17 mouse cellular contexts compared by ENCODE assay signal in the genomic region with DNA sequence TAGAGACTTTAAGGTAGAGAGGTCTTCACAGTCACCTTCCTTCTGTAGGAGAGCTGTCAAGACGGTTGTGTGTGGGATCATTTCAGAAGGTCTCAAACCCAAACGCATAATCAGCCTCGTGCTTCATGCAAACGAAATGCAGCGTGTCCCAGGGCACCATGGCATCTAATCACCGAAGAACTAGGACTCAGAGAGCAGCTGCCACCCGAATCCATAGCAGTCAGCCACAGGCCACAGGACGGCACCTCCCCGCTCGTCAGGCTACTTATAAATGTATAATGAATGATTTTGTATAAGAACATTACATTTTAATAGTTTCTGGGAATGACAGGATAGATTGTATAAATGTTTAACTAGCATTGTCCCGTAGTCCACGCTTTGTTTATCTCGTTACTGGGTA.
A peak's percentile ranks its signal among the peaks of the same experiment; 100 is the strongest.
DNase-seq lines count a peak whose midpoint lies in the region; ATAC-seq and TF ChIP-seq lines count a peak whose summit lies in the region.
"Had no signal": no experiment of that assay in that cellular context is flagged by ENCODE, and none has a peak within 500 bp of the region (broad histone marks: within the 10 kb centered on the region; RNA-seq: fewer than 3 reads in every experiment).

No protein-coding gene starts in this region.

- no peak overlapping the region for H3K4me2 ChIP-seq in hindbrain, embryonic 12.5 days (replicated peaks)
- no peak overlapping the region for H3K4me2 ChIP-seq in hindbrain, postnatal 0 days (ENCODE audit: low read depth, low read length)
- no peak overlapping the region for H3K4me2 ChIP-seq in midbrain, embryonic 13.5 days (replicated peaks)
- no peak overlapping the region for H3K4me2 ChIP-seq in midbrain, embryonic 16.5 days (ENCODE audit: low read length)
- H3K4me2 ChIP-seq in midbrain, embryonic 15.5 days: no peak overlapping the region
- H3K4me2 ChIP-seq: embryonic facial prominence, embryonic 12.5 days; forebrain, embryonic 13.5 days; forebrain, embryonic 15.5 days had no signal

- H3K9ac ChIP-seq in hindbrain, embryonic 12.5 days: no peak overlapping the region
- no peak overlapping the region for H3K9ac ChIP-seq in hindbrain, postnatal 0 days (replicated peaks; ENCODE audit: low read length)
- no peak overlapping the region for H3K9ac ChIP-seq in midbrain, embryonic 13.5 days (replicated peaks)
- no peak overlapping the region for H3K9ac ChIP-seq in midbrain, embryonic 16.5 days (ENCODE audit: low read depth, low read length)
- no peak overlapping the region for H3K9ac ChIP-seq in midbrain, embryonic 15.5 days
- H3K9ac ChIP-seq: embryonic facial prominence, embryonic 12.5 days; forebrain, embryonic 13.5 days; forebrain, embryonic 15.5 days had no signal

- TF ChIP-seq CTCF in hindbrain, postnatal 0 days (IDR thresholded peaks at IDR 0.05; ENCODE audit: low read depth): no peak

- peaks cover 20% of the 10 kb centered on the region for H3K4me1 ChIP-seq in hindbrain, embryonic 12.5 days
- 0 out of 2 replicates have a peak, but pooled peaks cover 3% of the 10 kb centered on the region for H3K4me1 ChIP-seq in hindbrain, postnatal 0 days (ENCODE audit: insufficient read depth, low read length)
- peaks cover 27% of the 10 kb centered on the region for H3K4me1 ChIP-seq in midbrain, embryonic 13.5 days (replicated peaks)
- peaks cover 15% of the 10 kb centered on the region for H3K4me1 ChIP-seq in midbrain, embryonic 10.5 days
- H3K4me1 ChIP-seq in midbrain, embryonic 16.5 days (ENCODE audit: control insufficient read depth, insufficient read depth, low read length): no peaks in the 10 kb centered on the region
- H3K4me1 ChIP-seq in midbrain, embryonic 15.5 days: peaks cover 18% of the 10 kb centered on the region

- 0 out of 2 replicates have a peak overlapping the region, but pooled peaks have one; percentile 23 for H3K27ac ChIP-seq in hindbrain, embryonic 12.5 days
- no peak overlapping the region for H3K27ac ChIP-seq in hindbrain, postnatal 0 days
- H3K27ac ChIP-seq in midbrain, embryonic 13.5 days: no peak overlapping the region
- no peak overlapping the region for H3K27ac ChIP-seq in midbrain, embryonic 10.5 days (replicated peaks)
- no peak overlapping the region for H3K27ac ChIP-seq in midbrain, embryonic 16.5 days (ENCODE audit: low read length)
- H3K27ac ChIP-seq in midbrain, embryonic 15.5 days: no peak overlapping the region
- H3K27ac ChIP-seq: embryonic facial prominence, embryonic 10.5 days; embryonic facial prominence, embryonic 12.5 days; forebrain, embryonic 13.5 days; forebrain, embryonic 15.5 days had no signal

- H3K36me3 ChIP-seq in hindbrain, embryonic 12.5 days: no peaks in the 10 kb centered on the region
- H3K36me3 ChIP-seq in hindbrain, postnatal 0 days (ENCODE audit: insufficient read depth, low read length): no peaks in the 10 kb centered on the region
- H3K36me3 ChIP-seq in midbrain, embryonic 13.5 days: no peaks in the 10 kb centered on the region
- H3K36me3 ChIP-seq in midbrain, embryonic 10.5 days: no peaks in the 10 kb centered on the region
- H3K36me3 ChIP-seq in midbrain, embryonic 16.5 days (ENCODE audit: control insufficient read depth, insufficient read depth, low read length): no peaks in the 10 kb centered on the region
- H3K36me3 ChIP-seq in midbrain, embryonic 15.5 days (replicated peaks): no peaks in the 10 kb centered on the region
- H3K36me3 ChIP-seq: embryonic facial prominence, embryonic 10.5 days; embryonic facial prominence, embryonic 12.5 days; forebrain, embryonic 15.5 days had no signal

- H3K4me3 ChIP-seq in hindbrain, embryonic 12.5 days: no peak overlapping the region
- no peak overlapping the region for H3K4me3 ChIP-seq in hindbrain, postnatal 0 days (ENCODE audit: low read length)
- no peak overlapping the region for H3K4me3 ChIP-seq in midbrain, embryonic 13.5 days (replicated peaks)
- no peak overlapping the region for H3K4me3 ChIP-seq in midbrain, embryonic 10.5 days
- H3K4me3 ChIP-seq in midbrain, embryonic 16.5 days (ENCODE audit: low read depth, low read length): no peak overlapping the region
- H3K4me3 ChIP-seq in midbrain, embryonic 15.5 days: no peak overlapping the region
- H3K4me3 ChIP-seq: embryonic facial prominence, embryonic 10.5 days; embryonic facial prominence, embryonic 12.5 days; forebrain, embryonic 13.5 days; forebrain, embryonic 15.5 days had no signal

- 69% methylated on average over 13 of the region's 13 CpGs for WGBS in hindbrain, embryonic 12.5 days
- 73% methylated on average over 13 of the region's 13 CpGs for WGBS in hindbrain, postnatal 0 days
- 67% methylated on average over 13 of the region's 13 CpGs for WGBS in midbrain, embryonic 13.5 days
- WGBS in midbrain, embryonic 10.5 days: 92% methylated on average over 13 of the region's 13 CpGs
- 52% methylated on average over 13 of the region's 13 CpGs for WGBS in midbrain, embryonic 16.5 days
- 41% methylated on average over 13 of the region's 13 CpGs for WGBS in midbrain, embryonic 15.5 days

- no peaks in the 10 kb centered on the region for H3K27me3 ChIP-seq in hindbrain, embryonic 12.5 days
- no peaks in the 10 kb centered on the region for H3K27me3 ChIP-seq in hindbrain, postnatal 0 days (ENCODE audit: insufficient read depth, low read length)
- H3K27me3 ChIP-seq in midbrain, embryonic 13.5 days: no peaks in the 10 kb centered on the region
- H3K27me3 ChIP-seq in midbrain, embryonic 10.5 days (ENCODE audit: low read depth, poor library complexity, severe bottlenecking): no peaks in the 10 kb centered on the region
- no peaks in the 10 kb centered on the region for H3K27me3 ChIP-seq in midbrain, embryonic 16.5 days (ENCODE audit: control insufficient read depth, insufficient read depth, low read depth, low read length)
- H3K27me3 ChIP-seq in midbrain, embryonic 15.5 days (replicated peaks): no peaks in the 10 kb centered on the region
- H3K27me3 ChIP-seq: embryonic facial prominence, embryonic 12.5 days; forebrain, embryonic 13.5 days; forebrain, embryonic 15.5 days had no signal

- ATAC-seq in hindbrain, embryonic 12.5 days (ENCODE audit: low FRiP score): 0 out of 2 replicates have a peak, but pooled peaks have one; percentile 67
- ATAC-seq in hindbrain, postnatal 0 days: no peak
- ATAC-seq in midbrain, embryonic 13.5 days: 0 out of 2 replicates have a peak, but pooled peaks have one; percentile 41
- ATAC-seq in midbrain, embryonic 16.5 days: peak; percentile 44; the same call in 1 of the 2 replicates
- ATAC-seq in midbrain, embryonic 15.5 days (replicated peaks): no peak; the same call in 1 of the 2 replicates
- no peak for ATAC-seq in monocyte, adult 5-6 weeks (replicated peaks; ENCODE audit: insufficient number of reproducible peaks, low FRiP score, low TSS enrichment, poor library complexity, severe bottlenecking)
- ATAC-seq: forebrain, embryonic 13.5 days; forebrain, embryonic 15.5 days had no signal

- no peak for DNase-seq in hindbrain, postnatal 0 days (ENCODE audit: low spot score)
- no peak for DNase-seq in midbrain, embryonic 10.5 days (ENCODE audit: low spot score)
- DNase-seq: adrenal gland, postnatal 25 days; cerebellum, adult 11-12 months; cerebellum, adult 2 months; cerebellum, adult 9-10 months; cerebellum, postnatal 10 days; cerebellum, postnatal 25 days had no signal

- H3K9me3 ChIP-seq in hindbrain, embryonic 12.5 days (replicated peaks): no peaks in the 10 kb centered on the region
- H3K9me3 ChIP-seq in hindbrain, postnatal 0 days (ENCODE audit: low read length): no peaks in the 10 kb centered on the region
- no peaks in the 10 kb centered on the region for H3K9me3 ChIP-seq in midbrain, embryonic 13.5 days
- no peaks in the 10 kb centered on the region; the same call in 1 of the 2 replicates for H3K9me3 ChIP-seq in midbrain, embryonic 10.5 days (replicated peaks)
- H3K9me3 ChIP-seq in midbrain, embryonic 16.5 days (replicated peaks; ENCODE audit: control insufficient read depth, low read length, poor library complexity, severe bottlenecking): no peaks in the 10 kb centered on the region
- no peaks in the 10 kb centered on the region for H3K9me3 ChIP-seq in midbrain, embryonic 15.5 days
- H3K9me3 ChIP-seq: embryonic facial prominence, embryonic 12.5 days; forebrain, embryonic 13.5 days; forebrain, embryonic 15.5 days had no signal

Comparison
In these comparisons a context has a peak if more than half of its experiments do, and no peak if none do; other contexts are left out.
1. ATAC-seq: peak in hindbrain, embryonic 12.5 days (single experiment), midbrain, embryonic 13.5 days (single experiment) and midbrain, embryonic 16.5 days (single experiment); none in hindbrain, postnatal 0 days (single experiment), midbrain, embryonic 15.5 days (single experiment) and monocyte, adult 5-6 weeks (single experiment).